Mouse (Mus musculus) C2C12 (cell line): Measurements from ENCODE around the gene Kif2c.

Source experiments
- CEBPB ChIP-seq: IDR thresholded peaks from one replicate; pipeline ENCODE4 v1.6.1; 2011; ENCODE audit warnings: low read depth, mild to moderate bottlenecking, control low read depth, moderate library complexity
- CTCF ChIP-seq: IDR thresholded peaks from one replicate; pipeline ENCODE4 v1.5.1; 2011; ENCODE audit not compliant: control insufficient read depth, insufficient read depth, insufficient read length
- FOSL1 ChIP-seq: IDR thresholded peaks from one replicate; pipeline ENCODE4 v1.8.0; 2011; ENCODE audit warnings: mild to moderate bottlenecking, low read length; ENCODE audit not compliant: poor library complexity, insufficient read depth, severe bottlenecking
- MAX ChIP-seq: IDR thresholded peaks from one replicate; pipeline ENCODE4 v1.6.1; 2011; ENCODE audit warnings: mild to moderate bottlenecking, control low read depth
- MYOD1 ChIP-seq: IDR thresholded peaks from one replicate; pipeline ENCODE4 v1.6.1; 2011; ENCODE audit warnings: low read depth; ENCODE audit not compliant: control insufficient read depth, insufficient read length
- MYOG ChIP-seq: IDR thresholded peaks from one replicate; pipeline ENCODE4 v1.6.1; 2011; ENCODE audit not compliant: control insufficient read depth, insufficient read length; ENCODE audit errors: extremely low read depth
- USF1 ChIP-seq: IDR thresholded peaks from one replicate; pipeline ENCODE4 v1.6.1; 2011; ENCODE audit warnings: low read depth, mild to moderate bottlenecking, control low read depth, moderate library complexity

GRCm38 (mm10) chr4:117130790-117131189, 51.6 kb downstream of the Kif2c start:
- TF ChIP-seq CTCF (no peak), MYOD1 (peak; percentile 33), CEBPB (no peak), MAX (no peak), MYOG (no peak), USF1 (peak; percentile 31), FOSL1 (no peak)
